Mouse (Mus musculus) heart, adult 11 months (tissue): ENCODE data around the gene Eif4e3.
A peak's percentile ranks its signal among the peaks of the same experiment; 100 is the strongest.

ENCODE experiments used
- DNase-seq: peaks from one replicate; pipeline ENCODE4 v3.0.0; 2022

Eif4e3 gene

GRCm38 (mm10) chr6:99666318-99667171 lies at the start of gene Eif4e3, which contains the start of gene Gm20696:
Gene Eif4e3, minus strand, starts transcription at chr6:99666771.
Gene Gm20696, minus strand, starts transcription at chr6:99666797.
- peak; percentile 99 for DNase-seq

- DNase-seq = peak; percentile 49
These were observed 49.3 kb upstream of the Eif4e3 start for GRCm38 (mm10) chr6:99715913-99716312.

DNA sequence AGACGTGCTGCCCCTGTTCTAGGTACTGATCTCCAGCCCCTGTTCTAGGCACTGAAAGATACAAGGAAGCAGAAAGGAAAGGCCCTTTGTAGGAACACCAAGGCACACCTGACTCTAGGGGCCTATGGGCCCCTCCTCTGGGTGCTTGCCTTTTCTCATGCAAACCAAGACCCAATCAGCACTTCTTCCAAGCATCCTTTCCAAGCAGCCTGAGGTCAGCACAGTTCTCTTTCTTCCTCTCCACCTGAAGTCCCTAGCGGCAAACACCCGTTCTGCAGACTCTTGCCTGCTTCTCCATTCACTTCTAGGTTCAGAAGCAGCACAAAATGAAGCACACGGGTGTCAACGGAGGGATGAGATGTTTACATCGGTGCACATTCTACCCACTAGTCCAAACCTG lies 48.6 kb upstream of the Eif4e3 start:
- DNase-seq = peak; percentile 45

DNA sequence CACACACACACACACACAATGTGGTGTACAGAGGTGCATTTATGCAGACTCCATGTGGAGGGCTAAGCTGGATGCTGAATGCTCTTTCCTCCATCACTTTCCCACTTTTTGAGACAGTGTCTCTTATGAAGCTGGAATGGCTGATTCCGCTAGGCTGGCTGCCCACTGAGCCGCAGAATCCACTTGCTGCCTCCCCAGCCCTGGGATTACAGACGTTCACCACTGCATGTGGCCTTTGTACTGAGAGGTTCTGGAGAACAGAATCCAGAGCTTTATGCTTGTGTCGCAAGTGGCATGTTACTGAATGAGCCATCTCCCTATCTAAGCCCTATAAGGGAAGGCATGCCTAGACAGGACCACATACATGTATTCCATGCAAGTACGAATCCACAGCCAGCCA lies 46.7 kb upstream of the Eif4e3 start:
- DNase-seq = peak; percentile 84

DNA sequence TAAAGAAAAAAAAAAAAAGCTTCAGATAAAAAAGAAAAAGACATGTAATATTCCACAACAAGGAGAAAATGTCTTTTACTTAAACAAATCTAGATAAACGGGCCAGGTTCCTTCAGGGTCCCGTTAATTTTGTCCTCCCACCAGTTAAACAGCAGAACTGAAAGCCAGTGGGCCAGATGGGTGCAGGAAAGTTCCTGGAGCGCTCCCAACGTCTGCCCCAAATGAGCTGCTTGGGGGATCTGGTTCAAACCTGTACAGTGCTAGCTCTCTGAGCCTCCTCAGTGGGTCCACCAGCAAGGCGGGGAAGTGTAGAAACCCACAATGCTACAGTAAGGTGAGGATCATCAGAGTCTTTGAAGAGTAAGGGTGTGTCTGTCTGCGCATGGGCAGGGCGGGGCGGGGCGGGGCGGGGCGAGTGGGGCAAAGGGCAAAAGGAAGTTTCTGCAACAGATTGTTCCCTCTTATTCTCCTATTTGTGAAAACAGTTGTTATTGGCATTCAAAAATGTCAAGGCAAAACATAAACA lies 45.1 kb upstream of the Eif4e3 start:
- peak; percentile 51 for DNase-seq

GRCm38 (mm10) chr6:99700484-99700883 lies 33.9 kb upstream of the Eif4e3 start:
- DNase-seq = no peak

DNA sequence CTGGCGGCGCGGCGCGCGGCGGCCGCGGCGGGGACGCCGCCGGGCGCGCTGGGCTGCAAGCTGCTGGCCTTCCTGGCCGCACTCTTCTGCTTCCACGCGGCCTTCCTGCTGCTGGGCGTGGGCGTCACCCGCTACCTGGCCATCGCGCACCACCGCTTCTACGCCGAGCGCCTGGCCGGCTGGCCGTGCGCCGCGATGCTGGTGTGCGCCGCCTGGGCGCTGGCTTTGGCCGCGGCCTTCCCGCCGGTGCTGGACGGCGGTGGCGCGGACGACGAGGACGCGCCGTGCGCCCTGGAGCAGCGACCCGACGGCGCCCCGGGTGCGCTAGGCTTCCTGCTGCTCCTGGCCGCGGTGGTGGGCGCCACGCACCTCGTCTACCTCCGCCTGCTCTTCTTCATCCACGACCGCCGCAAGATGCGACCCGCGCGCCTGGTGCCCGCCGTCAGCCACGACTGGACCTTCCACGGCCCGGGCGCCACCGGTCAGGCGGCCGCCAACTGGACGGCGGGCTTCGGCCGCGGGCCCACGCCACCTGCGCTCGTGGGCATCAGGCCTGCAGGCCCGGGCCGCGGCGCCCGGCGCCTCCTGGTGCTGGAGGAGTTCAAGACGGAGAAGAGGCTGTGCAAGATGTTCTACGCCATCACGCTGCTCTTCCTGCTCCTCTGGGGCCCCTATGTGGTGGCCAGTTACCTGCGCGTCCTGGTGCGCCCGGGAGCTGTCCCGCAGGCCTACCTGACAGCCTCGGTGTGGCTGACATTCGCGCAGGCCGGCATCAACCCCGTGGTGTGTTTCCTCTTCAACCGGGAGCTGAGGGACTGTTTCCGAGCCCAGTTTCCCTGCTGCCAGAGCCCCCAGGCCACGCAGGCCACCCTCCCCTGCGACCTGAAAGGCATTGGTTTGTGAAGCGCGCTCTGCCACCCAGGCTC lies 26.6 kb upstream of the Eif4e3 start:
- peak; percentile 71 for DNase-seq

- DNase-seq = peak; percentile 76
These were observed 25.8 kb upstream of the Eif4e3 start, which contains the start of gene Gpr27 for GRCm38 (mm10) chr6:99692206-99692915. Gene Gpr27, plus strand, starts transcription at chr6:99692679.

DNA sequence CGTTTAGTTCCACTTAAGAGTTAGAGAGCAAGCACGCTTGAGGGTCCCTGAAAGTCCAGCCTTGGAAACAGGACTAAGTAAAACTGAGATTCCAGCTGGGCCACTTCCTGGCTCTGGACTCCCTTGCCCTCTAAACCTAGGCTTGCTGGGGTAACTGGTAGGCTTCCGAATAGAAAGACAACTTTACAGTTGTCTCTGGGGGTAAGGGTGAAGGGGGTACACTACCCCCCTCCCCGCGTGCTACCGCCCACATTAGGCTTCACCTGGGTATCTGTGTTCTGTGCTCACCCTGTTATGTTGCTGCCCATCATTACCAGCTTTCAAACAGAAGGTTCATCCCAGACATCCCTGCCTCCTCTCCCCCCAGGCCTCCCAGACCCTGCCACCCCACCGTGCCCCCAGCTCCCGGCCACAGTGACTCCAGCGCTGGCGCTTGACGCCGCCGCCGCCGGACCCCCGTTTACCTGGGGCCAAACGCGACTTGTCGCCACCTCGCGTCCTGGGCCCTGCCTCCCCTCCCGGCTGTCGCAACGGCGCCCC lies 25.2 kb upstream of the Eif4e3 start:
- peak; percentile 86 for DNase-seq

- peak; percentile 63 for DNase-seq
These were observed 21.9 kb upstream of the Eif4e3 start for GRCm38 (mm10) chr6:99688513-99688912.

DNA sequence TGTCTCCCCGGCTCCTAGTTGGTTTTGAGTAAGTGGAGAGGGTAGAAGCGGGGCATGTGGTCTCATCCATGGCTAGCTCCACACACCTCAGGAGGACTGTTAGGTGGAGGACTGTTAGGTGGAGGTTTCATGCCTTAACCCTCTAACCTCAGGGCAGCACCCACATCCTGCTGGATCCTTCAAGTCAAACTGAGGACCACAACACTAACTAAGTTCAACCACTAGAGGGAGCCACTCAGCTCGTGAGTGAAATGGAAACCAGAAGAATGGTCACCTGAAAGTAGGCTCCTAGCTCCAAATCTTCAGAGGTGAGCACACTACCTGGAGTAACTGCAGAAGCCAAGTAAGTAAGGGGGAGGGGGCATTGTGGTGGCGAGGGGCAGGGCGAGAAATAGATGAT lies 18.3 kb upstream of the Eif4e3 start:
- DNase-seq = peak; percentile 63

GRCm38 (mm10) chr6:99683974-99684373 lies 17.4 kb upstream of the Eif4e3 start:
- peak; percentile 61 for DNase-seq

- DNase-seq = no peak
These were observed 11.5 kb upstream of the Eif4e3 start for GRCm38 (mm10) chr6:99678108-99678507.

GRCm38 (mm10) chr6:99677325-99677724 lies 10.8 kb upstream of the Eif4e3 start:
- peak; percentile 52 for DNase-seq

DNA sequence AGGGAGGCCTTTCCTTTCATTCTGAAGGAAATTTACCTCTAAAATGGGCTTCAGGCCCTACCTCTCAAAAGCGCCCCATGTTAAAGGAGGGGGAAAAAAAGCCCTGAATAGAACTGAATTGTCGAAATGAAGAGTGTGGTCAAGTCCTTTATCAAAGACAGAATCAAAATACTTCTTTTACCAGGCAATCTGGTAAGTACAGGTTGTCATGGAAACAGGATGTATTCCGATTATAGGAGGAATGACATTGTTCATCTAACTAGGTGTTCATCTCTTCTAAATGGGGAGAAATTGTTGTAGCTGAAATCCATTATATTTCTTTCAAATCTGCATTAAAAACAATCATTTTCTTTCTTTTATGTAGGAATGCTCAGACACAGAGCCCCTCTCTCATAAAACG lies 7.9 kb upstream of the Eif4e3 start:
- no peak for DNase-seq

- DNase-seq = no peak
These were observed 5.2 kb upstream of the Eif4e3 start for GRCm38 (mm10) chr6:99671768-99672167.

DNA sequence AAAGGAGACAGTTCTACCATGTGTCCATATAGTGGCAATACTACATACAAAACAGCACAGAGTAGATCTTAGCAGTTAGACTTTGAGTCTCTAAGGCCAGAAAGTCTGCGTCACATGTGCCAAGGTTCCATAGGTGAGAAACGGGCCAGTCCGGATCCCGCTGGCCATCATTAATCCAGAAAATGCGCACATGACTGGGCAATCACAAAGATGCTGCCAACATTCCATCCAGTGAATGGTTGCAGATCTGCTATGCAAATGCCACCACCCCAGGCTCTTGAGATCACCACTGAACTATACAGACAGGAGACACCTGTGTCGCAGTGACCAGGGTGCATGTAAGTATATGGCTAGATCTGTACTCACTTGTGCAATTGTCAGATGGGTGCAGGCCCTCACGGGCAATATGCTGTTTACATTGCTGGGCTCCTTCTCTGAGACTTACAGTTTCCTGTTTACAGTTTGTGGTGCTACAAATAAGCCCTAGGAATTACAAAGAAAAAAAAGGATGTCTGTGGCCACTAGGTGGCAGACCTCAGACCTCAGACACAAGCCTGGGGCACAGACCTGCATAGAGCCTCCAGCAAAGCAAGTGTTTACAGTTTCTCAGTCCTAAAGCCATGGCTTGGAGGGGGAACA lies 4.0 kb upstream of the Eif4e3 start:
- DNase-seq = no peak

- no peak for DNase-seq
These were observed 3.1 kb upstream of the Eif4e3 start for GRCm38 (mm10) chr6:99669481-99670325.

DNA sequence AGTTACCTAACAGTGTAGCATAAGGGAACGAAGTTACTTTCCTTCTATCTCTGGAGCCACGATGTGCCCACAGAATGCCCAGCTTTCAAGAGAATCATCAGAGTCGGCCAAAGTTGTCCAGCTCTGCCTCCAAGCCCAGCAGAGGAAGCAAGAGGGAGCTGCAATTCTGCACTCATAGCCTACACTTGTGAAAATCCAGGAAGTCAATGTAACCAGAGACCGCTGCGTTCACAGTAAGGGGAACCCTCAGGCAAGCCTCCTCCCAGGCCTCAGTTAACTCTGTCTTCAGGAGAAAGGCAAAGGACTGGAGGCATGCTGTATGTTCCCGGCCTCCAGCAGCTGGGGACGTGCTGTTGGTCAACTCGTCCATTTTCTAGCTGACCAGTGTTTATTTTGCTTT lies 719 bp upstream of the Eif4e3 start:
- DNase-seq = peak; percentile 94

- DNase-seq = peak; percentile 85
These were observed 884 bp downstream of the Eif4e3 start for GRCm38 (mm10) chr6:99665457-99666317.
